Mouse (Mus musculus): Measurements from ENCODE around the gene Adcy5.

Adcy5 gene

DNA sequence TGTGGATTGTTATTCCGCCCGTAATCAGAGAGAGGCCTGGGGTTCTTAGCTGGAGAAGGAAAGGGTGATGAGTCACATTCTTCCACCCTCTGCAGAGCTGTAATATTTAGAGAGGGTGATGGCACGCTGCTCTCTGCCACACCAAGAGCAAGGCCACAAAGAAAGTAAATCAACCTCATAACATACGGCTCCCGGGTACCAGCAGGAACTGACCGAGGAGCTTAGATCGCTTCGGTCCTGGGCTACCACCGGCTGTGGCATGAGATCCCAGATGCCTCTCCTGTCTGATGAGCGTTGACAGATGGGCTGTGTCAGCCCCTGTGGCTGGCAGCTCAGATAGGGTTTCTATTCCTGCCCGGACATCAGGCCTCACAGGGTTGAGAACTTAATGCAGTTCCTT lies 101.3 kb downstream of the Adcy5 start:
- no peak for DNase-seq (ENCODE audit: low read depth, low spot score)

GRCm38 (mm10) chr16:35270353-35270934 lies 115.8 kb downstream of the Adcy5 start:
- DNase-seq (ENCODE audit: low read depth, low spot score): peak; percentile 77

DNA sequence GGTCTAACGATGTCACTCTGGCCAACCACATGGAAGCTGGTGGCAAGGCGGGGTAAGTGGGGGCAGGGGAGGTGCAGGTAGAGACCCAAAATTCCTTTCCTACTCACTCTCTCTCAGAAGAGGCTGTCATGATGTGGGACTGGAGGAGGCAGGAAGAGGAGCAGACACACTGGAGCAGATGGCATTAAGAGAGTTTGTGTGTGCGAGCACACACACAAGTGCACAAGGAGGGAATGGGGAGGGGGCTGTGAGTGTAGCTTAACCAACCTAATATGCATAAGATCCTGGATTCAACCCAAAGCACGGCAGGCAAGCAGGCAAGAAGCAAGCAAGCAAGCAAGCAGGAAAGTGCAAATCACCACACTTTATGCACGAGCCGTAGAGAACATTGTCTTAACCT lies 116.3 kb downstream of the Adcy5 start:
- DNase-seq (ENCODE audit: low read depth, low spot score): no peak

DNA sequence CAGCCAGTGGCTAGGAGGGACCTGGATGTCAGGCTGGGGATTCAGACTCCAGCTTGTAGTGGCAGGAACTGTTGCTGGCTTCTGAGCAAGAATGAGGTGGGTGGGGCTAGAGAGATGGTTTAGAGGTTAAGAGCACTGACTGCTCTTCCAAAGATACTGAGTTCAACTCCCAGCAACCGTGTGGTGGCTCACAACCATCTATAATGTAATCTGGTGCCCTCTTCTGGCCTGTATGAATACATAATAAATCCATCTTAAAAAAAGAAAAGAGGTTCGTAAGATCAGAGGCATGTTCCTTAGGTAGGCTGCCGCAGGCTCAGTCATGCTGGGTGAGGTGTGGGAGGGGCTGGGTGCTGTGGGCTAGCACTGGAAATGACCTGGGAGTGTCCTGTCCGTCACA lies 116.9 kb downstream of the Adcy5 start:
- DNase-seq (ENCODE audit: low read depth, low spot score): no peak

GRCm38 (mm10) chr16:35272417-35272816 lies 117.7 kb downstream of the Adcy5 start:
- DNase-seq (ENCODE audit: low read depth, low spot score): no peak

- no peak for DNase-seq (ENCODE audit: low read depth, low spot score)
Measured at GRCm38 (mm10) chr16:35278166-35278565, 123.5 kb downstream of the Adcy5 start.

DNA sequence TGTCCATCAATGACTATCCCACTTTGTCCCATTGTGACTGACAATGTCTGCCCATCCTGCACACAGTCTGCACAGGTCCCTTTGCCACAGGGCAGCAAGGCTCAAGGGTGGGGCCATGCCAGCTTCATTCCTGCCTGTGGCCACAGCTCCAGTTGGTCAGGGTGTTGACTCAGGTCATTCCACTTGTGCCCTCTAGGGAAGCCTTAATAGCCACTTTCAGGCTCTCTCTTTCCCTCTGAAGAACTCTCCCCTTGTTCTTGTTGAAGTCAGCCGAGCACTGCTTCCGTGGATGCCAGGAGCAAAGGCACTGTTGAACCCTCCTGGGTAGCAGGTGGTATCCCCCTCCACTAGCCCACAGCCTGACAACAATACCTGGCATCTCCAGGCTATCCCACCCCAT lies 127.8 kb downstream of the Adcy5 start:
- no peak for DNase-seq (ENCODE audit: low read depth, low spot score)

- DNase-seq (ENCODE audit: low read depth, low spot score): no peak
Measured at GRCm38 (mm10) chr16:35285821-35286220, 131.1 kb downstream of the Adcy5 start.

DNA sequence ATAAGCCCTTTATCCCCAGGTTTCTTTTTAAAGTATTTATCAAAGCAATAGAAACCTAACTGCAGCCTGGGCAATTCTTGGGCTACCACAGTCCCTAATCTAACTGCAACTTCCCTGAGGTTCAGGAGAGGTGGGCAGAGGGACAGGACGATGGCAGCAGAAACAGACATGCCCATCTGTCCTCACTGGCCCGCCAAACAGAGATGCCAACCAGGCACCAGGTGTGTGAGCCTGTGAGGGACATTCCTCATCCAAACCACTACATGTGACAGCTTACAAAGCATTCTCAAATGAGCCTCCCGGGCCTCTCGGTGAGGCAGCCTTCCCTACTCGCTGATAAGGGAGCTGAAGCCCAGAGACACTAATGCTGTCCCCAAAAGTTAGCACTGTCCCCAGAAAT lies 132.6 kb downstream of the Adcy5 start:
- DNase-seq (ENCODE audit: low read depth, low spot score): no peak

- no peak for DNase-seq (ENCODE audit: low read depth, low spot score)
Measured at GRCm38 (mm10) chr16:35297786-35298185, 143.1 kb downstream of the Adcy5 start.

DNA sequence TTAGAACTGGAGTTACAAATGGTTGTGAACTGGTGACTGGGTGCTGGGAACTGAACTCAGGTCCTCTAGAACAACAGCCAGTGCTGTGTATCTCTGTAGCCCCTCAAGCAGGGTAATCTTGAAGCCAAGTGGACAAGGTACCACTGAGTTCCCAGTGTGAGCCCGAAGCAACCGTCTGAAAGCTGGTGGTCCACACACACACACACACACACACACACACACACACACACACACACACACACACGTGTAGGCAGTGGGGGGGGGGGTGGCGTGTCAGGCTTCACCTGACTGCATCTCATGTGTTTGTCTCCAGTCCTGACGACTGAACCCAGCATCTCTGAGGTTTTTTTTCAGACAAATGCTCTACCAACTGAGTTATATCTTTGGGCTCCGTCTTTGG lies 145.5 kb downstream of the Adcy5 start:
- no peak for DNase-seq (ENCODE audit: low read depth, low spot score)

DNA sequence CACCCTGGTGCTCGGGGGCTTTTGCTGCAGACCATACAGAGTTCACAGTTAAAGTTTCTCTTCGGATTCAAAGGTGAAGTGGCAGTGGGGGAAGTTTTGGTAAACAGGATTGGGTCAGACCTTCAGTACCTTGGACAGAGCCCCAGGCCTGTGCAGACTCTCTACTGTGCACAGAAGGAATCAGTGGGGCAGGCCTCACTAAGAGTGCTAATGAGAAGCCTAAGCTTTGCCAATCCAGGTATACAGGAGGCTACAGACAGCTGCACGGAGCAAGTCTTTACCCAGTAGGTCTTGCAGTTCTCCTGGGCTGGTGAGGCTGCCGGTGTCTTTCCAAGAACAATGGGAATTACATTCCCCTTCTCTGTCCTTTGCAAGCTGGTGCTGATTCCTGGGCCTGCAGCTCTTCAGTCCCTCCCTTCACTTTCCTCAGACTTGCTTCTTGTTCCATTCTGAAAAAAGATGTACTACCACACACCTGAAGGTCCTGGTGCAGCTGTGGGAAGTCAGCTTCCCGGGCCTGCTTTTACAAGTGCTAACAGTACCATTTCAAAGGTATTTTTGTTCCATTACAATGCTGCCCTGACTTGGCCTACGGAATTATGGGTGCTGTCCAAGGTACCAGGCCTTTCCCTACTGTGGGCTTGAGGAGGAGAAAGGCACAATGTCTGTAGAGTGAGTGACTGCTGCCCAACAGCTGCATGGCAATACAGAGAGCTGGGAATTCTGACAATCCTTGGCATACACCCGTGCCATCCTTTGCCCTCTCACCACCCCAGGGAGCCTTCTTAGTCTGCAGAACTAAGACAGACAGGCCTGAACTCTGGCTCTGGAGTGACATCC lies 148.0 kb downstream of the Adcy5 start:
- no peak for DNase-seq (ENCODE audit: low read depth, low spot score)

GRCm38 (mm10) chr16:35303721-35304120 lies 149.0 kb downstream of the Adcy5 start:
- DNase-seq (ENCODE audit: low read depth, low spot score): no peak

DNA sequence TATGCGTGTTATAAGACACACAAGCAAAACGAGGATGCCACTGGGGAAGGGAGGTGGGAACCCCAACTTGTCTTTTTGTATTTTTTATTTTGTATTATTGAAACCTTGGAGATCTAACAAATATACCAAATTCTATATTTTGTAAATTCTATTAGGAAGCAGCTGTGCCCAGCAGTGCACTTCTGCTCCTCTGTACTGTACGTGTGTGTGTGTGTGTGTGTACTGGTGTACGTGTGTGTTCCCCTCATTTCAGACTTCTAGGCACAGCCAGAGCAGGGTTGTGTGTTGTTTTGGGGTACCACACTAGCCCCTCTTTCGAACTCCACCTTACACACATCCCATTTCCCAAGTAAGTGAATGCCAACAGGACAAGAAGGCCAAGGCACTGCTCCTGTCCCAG lies 149.7 kb downstream of the Adcy5 start:
- no peak for DNase-seq (ENCODE audit: low read depth, low spot score)

DNA sequence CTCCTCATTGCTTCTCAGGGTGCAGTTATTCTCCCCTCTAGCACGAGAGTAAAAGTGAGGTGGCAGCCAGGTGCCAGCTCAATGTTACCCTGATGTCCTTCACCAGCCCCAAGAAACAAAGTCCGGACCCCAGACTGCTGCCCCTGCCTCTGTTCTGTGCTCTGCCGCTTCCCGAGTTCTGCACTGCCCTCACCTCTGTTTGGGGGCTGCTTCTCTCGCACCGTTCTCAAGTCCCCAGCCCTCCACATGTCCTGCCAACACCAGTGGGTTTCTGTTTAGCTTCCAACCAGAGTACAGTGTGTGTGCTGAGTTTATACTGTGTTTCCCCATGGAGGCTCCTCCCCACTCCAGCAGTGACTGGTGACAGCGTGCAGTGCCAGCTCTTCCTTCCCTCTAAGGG lies 150.5 kb downstream of the Adcy5 start:
- DNase-seq (ENCODE audit: low read depth, low spot score): no peak

DNA sequence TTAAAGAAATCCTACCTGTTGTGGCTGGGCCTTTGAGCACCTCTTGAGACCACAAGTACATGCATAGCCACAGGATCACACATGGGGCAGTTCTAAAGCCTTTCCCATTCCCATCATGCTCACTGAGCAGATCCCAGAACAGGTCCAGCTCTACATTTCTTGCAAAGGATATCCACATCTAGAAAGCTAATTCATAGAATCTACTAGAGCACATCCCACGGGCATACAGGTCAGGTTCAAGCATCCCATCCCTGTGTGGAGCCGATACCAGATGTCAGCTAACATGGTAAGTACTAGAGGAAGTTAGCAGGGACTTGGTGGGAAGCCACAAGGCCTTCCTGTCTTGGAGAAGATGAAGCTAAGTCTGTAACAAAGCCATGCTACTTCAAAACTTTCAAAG lies 152.0 kb downstream of the Adcy5 start:
- no peak for DNase-seq (ENCODE audit: low read depth, low spot score)

DNA sequence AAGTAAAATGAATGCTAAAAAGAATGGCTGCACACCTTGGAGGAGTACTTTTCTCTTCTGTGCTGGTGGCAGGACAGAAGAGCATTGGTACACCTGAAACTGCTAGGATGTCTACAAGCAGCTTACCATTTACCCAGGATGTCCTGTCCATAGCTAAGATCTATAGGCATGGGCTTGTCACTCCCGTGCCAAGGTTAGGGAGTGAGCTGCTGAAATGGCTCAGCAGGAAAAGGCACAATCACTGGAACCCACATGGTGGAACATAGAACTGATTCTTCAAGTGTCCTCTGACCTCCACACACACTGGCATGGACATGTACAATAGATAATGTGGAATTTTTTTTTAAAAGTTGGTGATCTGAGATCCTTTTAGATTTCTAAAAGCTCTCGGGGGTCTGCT lies 152.7 kb downstream of the Adcy5 start:
- no peak for DNase-seq (ENCODE audit: low read depth, low spot score)

- DNase-seq (ENCODE audit: low read depth, low spot score): no peak
Measured at GRCm38 (mm10) chr16:35308016-35308415, 153.3 kb downstream of the Adcy5 start.

GRCm38 (mm10) chr16:35308486-35309143 lies 153.9 kb downstream of the Adcy5 start:
- DNase-seq (ENCODE audit: low read depth, low spot score): no peak

DNA sequence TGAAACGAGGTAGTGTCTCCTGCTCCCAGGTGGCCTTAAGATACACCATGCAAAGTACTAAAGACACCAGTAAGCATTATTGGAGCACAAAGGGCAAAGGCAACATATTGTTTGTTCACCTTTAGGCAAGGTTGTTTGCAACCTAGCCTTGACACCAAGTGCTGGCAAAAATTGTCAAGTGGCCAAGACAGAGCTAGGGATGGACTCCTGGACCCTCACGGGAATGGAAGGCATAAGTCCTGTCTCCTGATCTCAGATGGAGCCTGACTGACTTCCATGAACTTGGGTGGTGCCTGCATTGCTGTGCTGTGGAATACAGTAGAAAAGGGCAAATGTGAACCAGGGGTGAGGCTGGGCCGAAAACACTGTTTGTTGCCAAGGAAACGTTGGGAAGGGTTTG lies 155.0 kb downstream of the Adcy5 start:
- DNase-seq (ENCODE audit: low read depth, low spot score): no peak

DNA sequence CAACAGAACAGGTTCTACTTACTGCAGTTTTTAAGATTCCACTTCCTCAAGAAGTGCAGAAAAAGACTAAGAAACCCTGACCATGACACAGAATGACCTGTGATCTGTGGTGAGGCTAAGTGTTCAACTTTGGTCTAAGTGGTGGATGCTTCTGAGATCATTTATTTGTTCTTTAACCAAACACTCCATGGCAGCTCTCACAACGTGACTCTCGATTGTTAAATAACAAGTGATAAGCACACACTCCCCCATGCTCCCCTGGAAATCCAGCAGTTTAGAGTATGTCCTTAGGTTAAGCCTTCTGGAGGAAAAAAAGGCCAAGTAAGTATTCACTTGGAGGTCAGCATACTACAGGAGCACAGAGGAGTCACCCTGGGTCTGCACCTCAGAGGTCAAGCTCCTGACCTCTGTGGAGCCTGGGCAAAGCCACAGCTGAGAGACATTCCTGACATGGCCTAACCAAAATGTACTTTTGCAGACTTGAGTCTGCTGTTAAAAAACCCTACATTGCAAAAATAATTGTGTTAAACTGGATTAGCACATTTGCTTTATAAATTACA lies 156.0 kb downstream of the Adcy5 start:
- no peak for DNase-seq (ENCODE audit: low read depth, low spot score)

DNA sequence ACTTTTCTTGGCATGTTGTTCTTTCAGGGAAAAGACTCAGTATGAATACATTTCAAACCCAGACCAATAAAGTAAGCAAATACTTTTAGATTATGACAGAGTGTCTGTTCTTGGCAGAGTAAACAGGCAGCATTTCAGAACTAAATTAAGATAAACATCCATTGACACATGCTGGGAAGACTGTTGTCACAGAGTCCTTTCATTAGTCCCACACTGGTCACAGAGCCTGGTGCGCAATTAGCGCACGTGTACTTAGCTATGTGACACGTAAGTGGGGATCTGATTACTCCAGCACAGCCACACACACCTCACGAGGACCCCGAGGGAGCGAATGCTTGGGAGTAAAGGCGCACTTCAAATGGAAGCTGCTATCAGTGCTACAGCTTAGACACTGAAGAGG lies 156.9 kb downstream of the Adcy5 start:
- DNase-seq (ENCODE audit: low read depth, low spot score): no peak

DNA sequence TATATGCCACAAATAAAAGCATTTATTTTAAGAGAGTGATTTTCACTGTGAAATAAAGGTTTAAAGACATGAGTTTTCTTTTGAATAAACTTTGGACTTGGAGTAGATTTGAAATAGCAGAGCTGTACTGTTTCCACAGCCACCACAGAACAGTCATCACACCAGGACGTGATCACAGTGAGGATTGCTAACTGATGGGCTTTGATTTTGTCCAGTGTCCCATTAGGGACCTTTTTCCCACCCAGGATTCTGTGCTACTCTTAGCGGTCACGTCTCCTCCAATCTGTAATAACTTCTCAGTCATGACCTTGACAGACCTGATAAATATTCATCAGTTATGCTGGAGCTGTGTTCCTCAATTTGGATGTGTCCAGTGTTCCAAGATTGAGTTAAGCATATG lies 160.8 kb downstream of the Adcy5 start:
- DNase-seq (ENCODE audit: low read depth, low spot score): no peak
